Comparison of ENCODE assay signal across 31 mouse cellular contexts in genomic region chr10:119437319-119437718, GRCm38 (mm10). TPM values are rescaled to one million over a fixed set of nuclear protein-coding genes. Genes with fewer than 3 reads are reported as not detected.
"Had no signal": no experiment of that assay in that cellular context is flagged by ENCODE, and none has a peak within 500 bp of the region (broad histone marks: within the 10 kb centered on the region; RNA-seq: fewer than 3 reads in every experiment).

No protein-coding gene starts in this region.

- H3K4me1 ChIP-seq: limb, embryonic 10.5 days; limb, embryonic 15.5 days; liver, embryonic 12.5 days; liver, embryonic 13.5 days; liver, embryonic 15.5 days; lung, embryonic 15.5 days; megakaryocyte, embryonic 14.5 days had no signal

- H3K9ac ChIP-seq: limb, embryonic 12.5 days; limb, embryonic 13.5 days; limb, embryonic 15.5 days; liver, embryonic 12.5 days; liver, embryonic 13.5 days; liver, embryonic 14.5 days; liver, embryonic 15.5 days; liver, postnatal 0 days; lung, embryonic 14.5 days; lung, embryonic 15.5 days; midbrain, embryonic 12.5 days; midbrain, embryonic 13.5 days; midbrain, embryonic 15.5 days; neural tube, embryonic 12.5 days had no signal

- ATAC-seq: liver, embryonic 12.5 days; liver, postnatal 0 days; lung, postnatal 0 days; midbrain, embryonic 13.5 days; midbrain, embryonic 15.5 days; midbrain, embryonic 16.5 days had no signal

- DNase-seq: left cerebral cortex, postnatal 4 days; liver; liver, embryonic 13.5 days; liver, postnatal 0 days; lung, adult 18-20 months; lung, adult 2 months; lung, embryonic 14.5 days; lung, postnatal 10 days; lung, postnatal 14 days; lung, postnatal 36 days; lung, postnatal 4 days had no signal

- H3K4me3 ChIP-seq: left cerebral cortex, adult 2 months; limb, embryonic 10.5 days; limb, embryonic 12.5 days; limb, embryonic 13.5 days; limb, embryonic 15.5 days; liver, embryonic 12.5 days; liver, embryonic 13.5 days; liver, embryonic 15.5 days; lung, embryonic 15.5 days; megakaryocyte, embryonic 14.5 days; midbrain, embryonic 10.5 days; midbrain, embryonic 12.5 days; midbrain, embryonic 13.5 days; midbrain, embryonic 15.5 days; myocyte; neural tube, embryonic 12.5 days had no signal

- H3K9me3 ChIP-seq: limb, embryonic 10.5 days; limb, embryonic 12.5 days; limb, embryonic 13.5 days; limb, embryonic 15.5 days; liver, embryonic 12.5 days; liver, embryonic 13.5 days; liver, embryonic 15.5 days; lung, embryonic 15.5 days; midbrain, embryonic 10.5 days; midbrain, embryonic 12.5 days; midbrain, embryonic 13.5 days; midbrain, embryonic 15.5 days; neural tube, embryonic 12.5 days had no signal

- H3K27me3 ChIP-seq: limb, embryonic 12.5 days; limb, embryonic 13.5 days; limb, embryonic 15.5 days; liver, embryonic 12.5 days; liver, embryonic 13.5 days; liver, embryonic 15.5 days; lung, embryonic 15.5 days; megakaryocyte, embryonic 14.5 days; midbrain, embryonic 12.5 days; midbrain, embryonic 13.5 days; midbrain, embryonic 15.5 days; neural tube, embryonic 12.5 days had no signal

- H3K36me3 ChIP-seq: limb, embryonic 10.5 days; limb, embryonic 12.5 days; limb, embryonic 13.5 days; limb, embryonic 15.5 days; liver, embryonic 12.5 days; liver, embryonic 13.5 days; liver, embryonic 15.5 days; lung, embryonic 15.5 days; midbrain, embryonic 10.5 days; midbrain, embryonic 12.5 days; midbrain, embryonic 13.5 days; midbrain, embryonic 15.5 days; neural tube, embryonic 12.5 days had no signal

- H3K4me2 ChIP-seq: limb, embryonic 12.5 days; limb, embryonic 13.5 days; limb, embryonic 15.5 days; liver, embryonic 11.5 days; liver, embryonic 12.5 days; liver, embryonic 13.5 days; liver, embryonic 15.5 days; lung, embryonic 14.5 days; lung, embryonic 15.5 days; midbrain, embryonic 12.5 days; midbrain, embryonic 13.5 days; midbrain, embryonic 15.5 days; neural tube, embryonic 12.5 days had no signal

- H3K27ac ChIP-seq: left cerebral cortex, adult 2 months; limb, embryonic 10.5 days; limb, embryonic 12.5 days; limb, embryonic 13.5 days; limb, embryonic 15.5 days; liver, embryonic 12.5 days; liver, embryonic 13.5 days; liver, embryonic 14.5 days; liver, embryonic 15.5 days; lung, embryonic 15.5 days; macrophage; midbrain, embryonic 10.5 days; midbrain, embryonic 12.5 days; midbrain, embryonic 13.5 days; midbrain, embryonic 15.5 days; neural tube, embryonic 12.5 days had no signal

RNA-seq across cellular contexts. Expression of gene Grip1, which starts 16.3 kb away (rescaled TPM):
- polyA plus RNA-seq: macrophage had no signal
